ENCODE assay signal across 8 mouse cellular contexts in genomic region chr9:110304969-110305651, GRCm38 (mm10). TPM values are rescaled to one million over a fixed set of nuclear protein-coding genes. Genes with fewer than 3 reads are reported as not detected.
DNase-seq lines count a peak whose midpoint lies in the region; ATAC-seq and TF ChIP-seq lines count a peak whose summit lies in the region.

Gene Elp6, plus strand, starts transcription at chr9:110305173.

- DNase-seq in A20 (ENCODE audit: low read depth, low spot score), result peak; percentile 98
- peak; percentile 97 for DNase-seq in heart, embryonic 10.5 days (ENCODE audit: low spot score)
- DNase-seq in liver, result peak; percentile 91
- DNase-seq in spleen, postnatal 4 days (ENCODE audit: low spot score in 2 of 2), result peak; percentile 85 to 94

- ATAC-seq in kidney, embryonic 15.5 days (replicated peaks; ENCODE audit: low FRiP score), result peak; percentile 99
- peak; percentile 97 for ATAC-seq in monocyte, adult 5-6 weeks (replicated peaks; ENCODE audit: insufficient number of reproducible peaks, low FRiP score, low TSS enrichment, poor library complexity, severe bottlenecking)

- peak within 1 kb of the TSS; percentile 71 for H3K4me3 ChIP-seq in bone marrow macrophage, adult 2 months (ENCODE audit: insufficient read depth, low read length)
- H3K4me3 ChIP-seq in embryonic fibroblast, embryonic 13.5 days (ENCODE audit: insufficient read depth, low read length), result peak within 1 kb of the TSS; percentile 60
- peak within 1 kb of the TSS; percentile 67 for H3K4me3 ChIP-seq in heart, embryonic 10.5 days
- peak within 1 kb of the TSS; percentile 65 for H3K4me3 ChIP-seq in kidney, embryonic 15.5 days (replicated peaks)

- peaks cover 9% of the 10 kb centered on the region for H3K4me1 ChIP-seq in bone marrow macrophage, adult 2 months (ENCODE audit: control insufficient read depth, insufficient read depth, low read length)
- H3K4me1 ChIP-seq in embryonic fibroblast, embryonic 13.5 days (ENCODE audit: control insufficient read depth, insufficient read depth, low read length), result peaks cover 4% of the 10 kb centered on the region; the same call in 1 of the 2 replicates
- peaks cover 15% of the 10 kb centered on the region for H3K4me1 ChIP-seq in heart, embryonic 10.5 days
- H3K4me1 ChIP-seq in kidney, embryonic 15.5 days, result peaks cover 13% of the 10 kb centered on the region

- no peak for TF ChIP-seq CTCF in bone marrow macrophage, adult 2 months (IDR thresholded peaks at IDR 0.05; ENCODE audit: low read depth, low read length)
- TF ChIP-seq CTCF in embryonic fibroblast, embryonic 13.5 days (IDR thresholded peaks at IDR 0.05; ENCODE audit: borderline replicate concordance, insufficient read depth, low read length), result no peak

- H3K27me3 ChIP-seq in heart, embryonic 10.5 days (ENCODE audit: insufficient read depth, poor library complexity, severe bottlenecking), result no peaks in the 10 kb centered on the region
- no peaks in the 10 kb centered on the region for H3K27me3 ChIP-seq in kidney, embryonic 15.5 days

- H3K9ac ChIP-seq in kidney, embryonic 15.5 days, result peak within 1 kb of the TSS; percentile 62

- peak within 1 kb of the TSS; percentile 66 for H3K27ac ChIP-seq in bone marrow macrophage, adult 2 months (ENCODE audit: insufficient read depth, low read depth, low read length)
- H3K27ac ChIP-seq in embryonic fibroblast, embryonic 13.5 days (ENCODE audit: insufficient read depth, low read length), result peak within 1 kb of the TSS; percentile 71
- peak within 1 kb of the TSS; percentile 95 for H3K27ac ChIP-seq in heart, embryonic 10.5 days
- H3K27ac ChIP-seq in kidney, embryonic 15.5 days, result peak within 1 kb of the TSS; percentile 96

- TF ChIP-seq POLR2A in bone marrow macrophage, adult 2 months (IDR thresholded peaks at IDR 0.05; ENCODE audit: borderline replicate concordance, low read depth, low read length), result no peak; the same call in 1 of the 2 replicates
- peak; percentile 99 for TF ChIP-seq POLR2A in embryonic fibroblast, embryonic 13.5 days (IDR thresholded peaks at IDR 0.05; ENCODE audit: low read depth, low read length)

- H3K36me3 ChIP-seq in heart, embryonic 10.5 days, result peaks cover 11% of the 10 kb centered on the region
- peaks cover 5% of the 10 kb centered on the region for H3K36me3 ChIP-seq in kidney, embryonic 15.5 days

- peak within 1 kb of the TSS; percentile 82 for H3K4me2 ChIP-seq in kidney, embryonic 15.5 days

- no peaks in the 10 kb centered on the region for H3K9me3 ChIP-seq in heart, embryonic 10.5 days
- H3K9me3 ChIP-seq in kidney, embryonic 15.5 days (replicated peaks), result no peaks in the 10 kb centered on the region

- under 1% methylated on average over 46 of the region's 46 CpGs for WGBS in heart, embryonic 10.5 days
- WGBS in kidney, embryonic 15.5 days, result under 1% methylated on average over 46 of the region's 46 CpGs

RNA-seq across cellular contexts. Expression of gene Elp6, which starts in this region (rescaled TPM):
- 3.8 and 4.3 TPM in 2 replicates for polyA plus RNA-seq in bone marrow macrophage, adult 2 months (2012; ENCODE audit: insufficient read depth, insufficient read length, missing spikeins)
- polyA plus RNA-seq in embryonic fibroblast, embryonic 13.5 days (2011; ENCODE audit: insufficient read length, low read depth, missing spikeins), result 9.2 and 9.7 TPM in 2 replicates
- polyA plus RNA-seq in heart, embryonic 10.5 days (2016; fragmentation: Nextera tagmentation; extraction: Ambion mirVana), result 22.1 and 32.3 TPM in 2 replicates
- 28.8 and 29.9 TPM in 2 replicates for polyA plus RNA-seq in kidney, embryonic 15.5 days (2015; fragmentation: Nextera tagmentation; extraction: Ambion mirVana)
- total RNA-seq in monocyte, adult 5-6 weeks (2017), result 1.7 to 7.1 TPM (median 6.1 TPM) in 3 replicates

Comparison
In these comparisons a context has a peak if more than half of its experiments do, and no peak if none do; other contexts are left out.
1. Peak in every context shown above with its lines: DNase-seq, ATAC-seq, H3K4me3 ChIP-seq and H3K27ac ChIP-seq.